Mouse (Mus musculus) bone marrow, adult 2 months (tissue): ENCODE results near the gene Olfr46.

Source experiments
- CTCF ChIP-seq: fragments of 200-500 bp; IDR thresholded peaks from 2 replicates; pipeline ENCODE4 v1.5.1; 2011; ENCODE audit warnings: low read length, control low read depth; ENCODE audit not compliant: control insufficient read depth, insufficient read depth
- POLR2A ChIP-seq: fragments of 200-500 bp; IDR thresholded peaks from 2 replicates; pipeline ENCODE4 v1.6.1; 2011; ENCODE audit warnings: low read depth, mild to moderate bottlenecking, control low read depth, low read length, borderline replicate concordance; ENCODE audit not compliant: control insufficient read depth

GRCm38 (mm10) chr7:140646152-140646551, 45.1 kb downstream of the Olfr46 start, which contains the start of gene Olfr53:
- TF ChIP-seq CTCF = no peak
- no peak for TF ChIP-seq POLR2A
